Mouse (Mus musculus): ENCODE results near the gene Phactr2. TPM values are rescaled to one million over a fixed set of nuclear protein-coding genes. Genes with fewer than 3 reads are reported as not detected.

Gene Phactr2
- total and polyA plus RNA-seq, 3 experiments, result 0.08 to 0.49 (median 0.31) TPM

- Histone ChIP-seq H3K27ac (ENCODE audit: insufficient read depth, low read depth) (no peak overlapping the region), H3K9ac (ENCODE audit: insufficient read depth, low read depth) (peak overlapping the region; percentile 50), H3K9me3 (replicated peaks; ENCODE audit: low read length) (no peaks in the 10 kb centered on the region), H3K4me3 (replicated peaks in 1 of 3; ENCODE audit: low read depth in 2 of 3, low read length in 2 of 3, poor library complexity in 1 of 3) (peak overlapping the region; percentile 63 to 78 (median 68)), H3K27me3 (replicated peaks) (no peaks in the 10 kb centered on the region), H3K79me2 (replicated peaks; ENCODE audit: control insufficient read depth, extremely low read depth, insufficient read depth, poor library complexity, severe bottlenecking) (no peaks in the 10 kb centered on the region), H3K4me2 (ENCODE audit: insufficient read depth, low read depth, poor library complexity, severe bottlenecking) (peak overlapping the region; percentile 87), H3K36me3 (replicated peaks in 1 of 2; ENCODE audit: control insufficient read depth in 1 of 2, insufficient read depth in 1 of 2, low read length in 1 of 2) (peaks cover 12 to 31% of the 10 kb centered on the region in 2 experiments), H3K4me1 (ENCODE audit: control insufficient read depth in 1 of 2, insufficient read depth in 2 of 2) (peaks cover 0 to 21% of the 10 kb centered on the region in 2 experiments; a peak in 2 of 4 replicates)
- TF ChIP-seq ETS1 (conservative IDR thresholded peaks at IDR 0.05; ENCODE audit: low read depth, low read length) (peak; percentile 28; the same call in 1 of the 2 replicates), POLR2AphosphoS2 (IDR thresholded peaks at IDR 0.05; ENCODE audit: low read depth, low read length) (no peak), IRF4 (IDR thresholded peaks at IDR 0.05; ENCODE audit: low read depth, low read length) (0 out of 2 replicates have a peak, but pooled peaks have one; percentile 45), EP300 (IDR thresholded peaks at IDR 0.05; ENCODE audit: low read length) (no peak), NELFE (IDR thresholded peaks at IDR 0.05; ENCODE audit: low read depth, low read length) (peak; percentile 51), USF2 (conservative IDR thresholded peaks at IDR 0.05; ENCODE audit: low read depth, low read length) (peak; percentile 87), NRF1 (IDR thresholded peaks at IDR 0.05; ENCODE audit: low read depth, low read length) (peak; percentile 94), KAT2A (IDR thresholded peaks at IDR 0.05; ENCODE audit: insufficient replicate concordance, low read length) (no peak), JUND (conservative IDR thresholded peaks at IDR 0.05; ENCODE audit: low read depth, low read length) (no peak), TCF12 (IDR thresholded peaks at IDR 0.05; ENCODE audit: low read depth, low read length) (peak; percentile 39; the same call in 1 of the 2 replicates), MAX (IDR thresholded peaks at IDR 0.05; ENCODE audit: low read length) (no peak), SIN3A (IDR thresholded peaks at IDR 0.05; ENCODE audit: low read length) (no peak; the same call in none of the 2 replicates), RCOR1 (conservative IDR thresholded peaks at IDR 0.05; ENCODE audit: low read depth, low read length) (no peak), ZC3H11A (IDR thresholded peaks at IDR 0.05; ENCODE audit: low read depth, low read length) (no peak), MYC (IDR thresholded peaks at IDR 0.05; ENCODE audit: low read depth, low read length) (no peak), MAFK (IDR thresholded peaks at IDR 0.05; ENCODE audit: insufficient replicate concordance, low read length) (no peak), JUN (IDR thresholded peaks at IDR 0.05; ENCODE audit: insufficient read depth, low read depth, low read length) (no peak), USF1 (IDR thresholded peaks at IDR 0.05; ENCODE audit: low read depth, low read length) (peak; percentile 89), ZNF384 (IDR thresholded peaks at IDR 0.05; ENCODE audit: low read depth, low read length) (no peak), MEF2A (IDR thresholded peaks at IDR 0.05; ENCODE audit: borderline replicate concordance, low read depth, low read length) (no peak), CHD1 (IDR thresholded peaks at IDR 0.05; ENCODE audit: low read depth, low read length) (no peak), ELF1 (IDR thresholded peaks at IDR 0.05; ENCODE audit: low read depth, low read length) (peak; percentile 90), TBP (conservative IDR thresholded peaks at IDR 0.05; ENCODE audit: low read depth, low read length) (peak; percentile 78), PAX5 (IDR thresholded peaks at IDR 0.05; ENCODE audit: low read length) (no peak), CTCF (conservative IDR thresholded peaks at IDR 0.05 in 1 of 2, IDR thresholded peaks at IDR 0.05 in 1 of 2; ENCODE audit: low read depth in 2 of 2, low read length in 2 of 2) (no peak), MXI1 (IDR thresholded peaks at IDR 0.05; ENCODE audit: low read depth, low read length) (no peak; the same call in 1 of the 2 replicates), ZKSCAN1 (IDR thresholded peaks at IDR 0.05; ENCODE audit: borderline replicate concordance, low read depth, low read length) (no peak), BHLHE40 (IDR thresholded peaks at IDR 0.05; ENCODE audit: low read depth, low read length) (peak; percentile 82), UBTF (IDR thresholded peaks at IDR 0.05; ENCODE audit: low read depth, low read length) (no peak), CHD2 (IDR thresholded peaks at IDR 0.05; ENCODE audit: low read length) (no peak), E2F4 (IDR thresholded peaks at IDR 0.05; ENCODE audit: insufficient replicate concordance, low read depth, low read length) (no peak), SMC3 (IDR thresholded peaks at IDR 0.05; ENCODE audit: low read depth, low read length) (no peak), POLR2A (IDR thresholded peaks at IDR 0.05; ENCODE audit: low read depth, low read length) (peak; percentile 70), HCFC1 (IDR thresholded peaks at IDR 0.05; ENCODE audit: low read depth, low read length) (peak; percentile 39), RAD21 (IDR thresholded peaks at IDR 0.05; ENCODE audit: low read depth, low read length) (no peak), GABPA (IDR thresholded peaks at IDR 0.05; ENCODE audit: insufficient replicate concordance, low read depth, low read length) (no peak), MAZ (IDR thresholded peaks at IDR 0.05; ENCODE audit: low read depth, low read length) (no peak), ZMIZ1 (IDR thresholded peaks at IDR 0.05; ENCODE audit: low read depth, low read length) (no peak)
- in situ Hi-C loops (cut with MboI; ENCODE audit: low pct_ligation_motif_present, low pct_unique_long_range_greater_than_20kb, low sequenced_read_pairs), result no loop called here
- DNase-seq (ENCODE audit: extremely low read depth), result peak; percentile 91
- dilution Hi-C loops (cut with MboI; ENCODE audit: extremely low pct_ligation_motif_present, extremely low pct_unique_long_range_greater_than_20kb, low sequenced_read_pairs), result no loop called here
Measured at GRCm38 (mm10) chr10:13500938-13501496, 26.8 kb upstream of the Phactr2 start.
